19 mouse cellular contexts compared by ENCODE assay signal in genomic region chr7:128110314-128110713, GRCm38 (mm10). TPM values are rescaled to one million over a fixed set of nuclear protein-coding genes. Genes with fewer than 3 reads are reported as not detected.
"Had no signal": no experiment of that assay in that cellular context is flagged by ENCODE, and none has a peak within 500 bp of the region (broad histone marks: within the 10 kb centered on the region; RNA-seq: fewer than 3 reads in every experiment).

No protein-coding gene starts in this region.

- ATAC-seq: midbrain, embryonic 16.5 days had no signal

- DNase-seq: kidney, adult 11 months; kidney, adult 9 months; kidney, postnatal 10 days; liver, embryonic 13.5 days; lung, postnatal 4 days; right cerebral cortex, adult 18-20 months; thymus, adult 18-20 months; thymus, postnatal 14 days had no signal

RNA-seq across cellular contexts. Expression of gene Itgax, which starts 19.0 kb away (rescaled TPM):
- polyA plus RNA-seq: limb, embryonic 11.5 days; stomach, embryonic 14.5 days had no signal

RNA-seq across cellular contexts. Expression of gene Itgad, which starts 43.9 kb away (rescaled TPM):
- total RNA-seq: left cerebral cortex, adult 2 months; left cerebral cortex, postnatal 14 days had no signal
- polyA plus RNA-seq: limb, embryonic 11.5 days; limb, embryonic 15.5 days; liver, embryonic 13.5 days; midbrain, embryonic 12.5 days; midbrain, embryonic 16.5 days; neural tube, embryonic 14.5 days; stomach, embryonic 14.5 days had no signal

RNA-seq across cellular contexts. Expression of gene Gm49368, which starts 47.8 kb away (rescaled TPM):
- total RNA-seq: layer of hippocampus, postnatal 25 days; left cerebral cortex, adult 2 months; megakaryocyte-erythroid progenitor cell, adult 5-6 weeks had no signal
- polyA plus RNA-seq: limb, embryonic 11.5 days; limb, embryonic 15.5 days; liver, embryonic 13.5 days; lung, embryonic 16.5 days; midbrain, embryonic 12.5 days; midbrain, embryonic 16.5 days; neural tube, embryonic 14.5 days; stomach, embryonic 14.5 days had no signal
